Mouse (Mus musculus) gastrocnemius, adult 2 months (tissue): ENCODE data around the gene Sult6b1. TPM values are rescaled to one million over a fixed set of nuclear protein-coding genes. Genes with fewer than 3 reads are reported as not detected.
A peak's percentile ranks its signal among the peaks of the same experiment; 100 is the strongest.

Source experiments
- DNase-seq: peaks from one replicate; pipeline ENCODE4 v3.0.0; 2022
- H3K27ac ChIP-seq: fragments of 200-600 bp; 2 replicates; pipeline ENCODE4 v1.8.1; 2022; ENCODE audit warnings: mild to moderate bottlenecking
- H3K4me3 ChIP-seq: fragments of 200-600 bp; 2 replicates; pipeline ENCODE4 v1.8.1; 2022; ENCODE audit warnings: mild to moderate bottlenecking, moderate library complexity
- CTCF ChIP-seq: fragments of 200-600 bp; IDR thresholded peaks from 2 replicates; pipeline ENCODE4 v1.8.1; 2022; ENCODE audit warnings: antibody characterized with exemption, mild to moderate bottlenecking, moderate library complexity
- intact Hi-C: fragments of 180-260 bp; cut with DNase I; formaldehyde crosslinking; loops from one replicate; pipeline ENCODE4 v1.15.1; 2025
- long read RNA-seq, 2 experiments: library from polyadenylated mRNA; stranded (forward); transcript quantifications; one replicate each; pipeline ENCODE4 v2.0.0; 2021
- total RNA-seq, 2 experiments: library from RNA; stranded (reverse); gene quantifications; 2 replicates each; pipeline ENCODE4 v1.2.3; 2021

The Sult6b1 gene
- total RNA-seq = not detected
- long read RNA-seq, experiment 1 = 0 reads
- long read RNA-seq, experiment 2 = 0 reads

DNA sequence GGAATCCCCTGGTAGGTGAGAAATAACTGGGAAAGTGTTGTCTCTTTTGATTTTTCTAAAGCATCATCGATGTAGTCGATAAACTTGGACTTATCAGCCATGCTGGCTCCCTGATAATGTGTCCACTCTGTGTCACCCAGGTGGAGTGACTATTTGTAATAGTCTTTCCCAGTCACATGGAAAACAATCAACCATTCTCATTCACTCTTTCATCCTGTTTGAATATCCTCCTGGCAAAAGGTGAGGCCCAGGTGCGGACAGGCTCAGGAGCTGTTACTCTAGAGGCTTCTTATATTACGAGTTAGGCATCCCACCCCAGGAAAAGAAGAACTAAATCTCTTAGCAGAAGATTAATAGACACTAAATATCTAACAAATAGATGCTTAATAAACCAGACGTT lies at the start of gene Sult6b1:
Gene Sult6b1, minus strand, starts transcription at position 101 of the 400 bp plus-strand sequence.
- no peak for DNase-seq
- Histone ChIP-seq H3K4me3 (no peak within 1 kb of the TSS), H3K27ac (no peak within 1 kb of the TSS)
- intact Hi-C loops = no loop called here
- no peak for TF ChIP-seq CTCF

DNA sequence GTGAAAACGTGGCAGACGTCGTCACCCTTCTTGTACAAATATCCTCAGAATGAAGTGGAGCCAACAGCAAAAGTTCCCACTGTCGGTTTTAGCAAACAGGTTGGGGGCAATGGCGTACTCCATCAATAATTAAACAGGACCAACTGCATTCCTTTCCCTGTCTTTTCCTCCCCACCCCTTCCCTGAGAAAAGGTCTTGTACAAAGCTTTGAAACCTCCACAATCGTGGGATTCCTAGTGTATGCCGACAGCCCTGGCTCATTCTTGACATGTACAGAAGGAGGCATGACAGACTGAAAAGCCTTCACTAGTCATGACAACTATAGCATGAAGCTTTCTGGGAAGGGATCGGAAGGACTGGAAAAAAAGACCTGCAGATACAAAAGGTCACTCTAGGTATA lies 46.4 kb upstream of the Sult6b1 start:
- Histone ChIP-seq H3K27ac (no peak overlapping the region), H3K4me3 (no peak overlapping the region)
- TF ChIP-seq CTCF = no peak
- intact Hi-C loops = no loop called here
- no peak for DNase-seq

DNA sequence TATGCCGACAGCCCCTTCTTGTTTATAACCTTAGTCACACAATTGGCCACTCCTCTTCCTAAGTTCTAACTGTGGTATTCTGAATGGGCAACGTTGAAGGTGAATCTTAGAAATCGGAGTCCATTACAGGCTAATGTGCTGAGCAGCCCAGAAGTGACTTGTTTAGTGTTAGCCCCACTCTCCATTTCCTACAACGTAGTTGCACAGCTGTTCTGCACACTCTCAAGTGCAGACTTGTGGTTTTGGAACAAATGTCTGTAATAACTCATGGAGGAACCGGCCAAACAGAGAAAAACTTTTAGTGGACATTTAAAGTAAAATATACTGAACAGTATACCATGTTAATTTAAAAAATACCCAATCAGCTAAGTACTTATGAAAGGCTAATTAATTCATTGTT lies 45.3 kb upstream of the Sult6b1 start:
- H3K27ac ChIP-seq = no peak overlapping the region
- no peak overlapping the region for H3K4me3 ChIP-seq
- no peak for DNase-seq
- no peak for TF ChIP-seq CTCF
- intact Hi-C loops = no loop called here

DNA sequence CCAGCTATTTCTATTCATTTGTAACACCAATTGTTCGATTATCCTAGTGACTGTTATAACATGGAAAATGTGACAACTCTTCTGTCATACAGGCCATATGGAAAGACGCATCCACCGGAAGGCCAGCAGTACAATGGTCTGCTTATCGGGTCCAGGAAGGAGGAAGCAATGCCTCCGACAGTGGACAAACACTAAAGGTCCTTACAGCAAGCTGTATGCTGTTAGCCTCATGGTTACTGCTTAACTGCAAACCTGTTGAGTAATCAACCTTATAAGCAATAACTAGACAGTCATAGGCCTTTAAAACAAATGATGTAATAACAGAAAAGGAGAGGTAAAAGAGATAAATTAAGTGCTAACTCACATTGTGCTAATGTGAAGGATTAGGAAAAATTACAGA lies 44.4 kb upstream of the Sult6b1 start:
- Histone ChIP-seq H3K4me3 (no peak overlapping the region), H3K27ac (no peak overlapping the region)
- intact Hi-C loops = no loop called here
- TF ChIP-seq CTCF = no peak
- DNase-seq = no peak

DNA sequence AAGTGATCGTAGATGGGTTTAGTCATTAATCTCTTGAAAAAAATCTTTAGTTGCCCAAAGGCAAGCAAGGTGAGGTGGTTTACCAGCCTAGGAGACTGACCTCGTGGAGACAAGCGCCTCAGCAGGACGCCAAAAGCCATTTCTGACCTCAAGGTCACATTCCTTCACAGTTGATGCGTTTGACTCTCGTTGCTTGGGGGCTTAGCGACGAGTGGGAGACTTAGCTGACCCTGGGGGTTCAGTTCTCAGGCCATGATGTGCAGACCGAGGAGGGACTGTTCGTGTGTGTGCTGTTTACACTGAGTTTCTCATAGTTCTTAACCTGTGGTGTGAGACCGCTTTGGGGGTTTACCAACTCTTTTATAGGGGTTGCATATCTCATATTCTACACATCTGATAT lies 35.8 kb upstream of the Sult6b1 start:
- no peak for DNase-seq
- intact Hi-C loops = no loop called here
- TF ChIP-seq CTCF = no peak
- H3K4me3 ChIP-seq = no peak overlapping the region
- H3K27ac ChIP-seq = no peak overlapping the region

DNA sequence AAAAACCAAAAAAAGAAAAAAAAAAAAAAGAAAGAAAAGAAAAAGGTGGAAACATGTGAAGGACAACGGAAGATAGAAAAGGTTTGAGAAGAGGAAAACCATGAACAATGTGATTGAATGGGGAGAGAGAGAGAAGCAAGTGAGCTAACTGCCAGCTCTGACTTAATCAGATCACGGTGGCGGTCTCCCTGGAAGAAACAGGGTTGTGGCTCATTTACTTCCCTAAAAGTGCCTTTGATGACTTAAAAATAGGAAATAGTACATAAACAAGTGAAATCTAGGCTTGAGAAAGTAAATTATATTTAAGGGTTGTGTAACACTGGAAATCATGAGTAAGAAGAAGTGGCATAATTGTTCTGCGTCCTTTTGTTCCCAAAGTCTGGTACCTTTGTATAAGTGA lies 32.1 kb upstream of the Sult6b1 start:
- DNase-seq = no peak
- H3K4me3 ChIP-seq = no peak overlapping the region
- intact Hi-C loops = loop anchor here (10.0 kb wide), 1 partner anchor 916 kb away; no protein-coding TSS in a partner anchor
- no peak overlapping the region for H3K27ac ChIP-seq
- no peak for TF ChIP-seq CTCF

DNA sequence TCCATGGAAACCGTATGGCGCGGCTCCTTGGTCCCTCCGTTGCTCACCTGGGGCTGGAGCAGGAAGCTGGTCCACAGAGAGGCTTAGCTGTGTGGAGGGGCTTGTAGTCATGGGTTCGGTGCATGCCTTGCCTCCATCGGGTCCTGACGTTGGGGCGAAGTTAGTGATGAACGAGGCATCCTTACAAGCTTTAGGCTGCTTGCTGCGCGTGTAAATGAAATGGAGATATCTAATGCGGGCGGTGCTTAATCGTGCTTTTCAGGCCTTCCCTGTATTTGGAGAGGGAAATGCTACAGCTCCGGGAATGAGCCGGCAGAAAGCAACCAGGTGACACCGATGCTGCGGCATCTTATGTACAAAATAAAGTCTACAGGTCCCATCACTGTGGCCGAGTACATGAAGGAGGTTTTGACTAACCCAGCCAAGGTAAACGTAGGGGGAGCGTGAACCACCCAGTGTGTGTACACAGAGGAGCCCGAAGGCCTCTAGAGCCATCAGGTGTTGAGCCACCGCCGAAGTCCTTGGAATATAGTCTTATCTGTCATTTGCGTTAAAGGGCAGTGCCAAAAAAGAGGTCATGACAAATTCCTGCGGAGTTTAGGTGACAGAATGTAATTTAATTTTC lies 30.5 kb upstream of the Sult6b1 start:
- Histone ChIP-seq H3K27ac (peak overlapping the region; percentile 89), H3K4me3 (peak overlapping the region; percentile 99)
- no peak for TF ChIP-seq CTCF
- DNase-seq = peak; percentile 17
- intact Hi-C loops = loop anchor here (2.0 to 10.0 kb wide), 2 partner anchors 21 to 917 kb away; partner anchors contain the start of gene Cebpzos

DNA sequence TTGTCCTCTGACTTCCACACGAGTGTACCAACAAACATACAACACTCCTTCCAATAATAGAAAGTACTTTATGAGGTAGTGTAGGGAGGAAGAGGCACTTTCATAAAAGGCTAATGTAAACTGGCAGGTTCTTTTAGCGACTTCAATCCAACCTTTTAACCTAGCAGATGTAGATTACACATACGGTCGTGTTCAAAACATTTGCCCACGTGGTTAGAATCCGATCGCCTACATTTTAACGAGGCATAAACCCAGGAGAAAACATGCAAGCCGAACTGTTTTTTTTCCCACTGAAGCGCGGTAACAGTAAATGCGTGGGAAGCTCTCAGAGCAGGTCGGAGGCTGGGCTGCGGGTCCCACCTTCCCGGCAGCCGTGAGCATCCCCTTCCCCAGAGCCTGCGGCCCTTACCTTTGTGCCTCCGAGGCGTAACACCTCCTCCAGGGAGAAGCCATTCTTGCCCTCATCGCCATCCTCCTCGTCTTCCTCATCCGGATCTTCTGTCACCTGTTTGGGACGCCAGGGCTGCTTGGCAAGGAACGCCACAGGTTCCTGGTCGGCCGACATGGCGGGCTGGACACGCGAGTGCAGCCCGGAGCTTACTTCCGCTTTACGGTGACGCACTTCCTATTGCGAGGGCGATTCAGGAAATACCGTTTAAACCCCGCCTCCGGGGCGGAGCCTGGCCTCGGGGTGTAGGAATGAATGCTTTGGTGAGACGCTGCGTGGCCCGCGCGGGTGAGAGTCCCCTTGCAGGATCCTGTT lies 29.9 kb upstream of the Sult6b1 start, which contains the start of the genes Cebpz and Ndufaf7:
Gene Cebpz, minus strand, starts transcription at position 601 of the 763 bp plus-strand sequence.
Gene Ndufaf7, plus strand, starts transcription at position 671 of the 763 bp plus-strand sequence.
- intact Hi-C loops = loop anchor here (2.0 to 10.0 kb wide), 2 partner anchors 20 to 918 kb away; partner anchors contain the start of gene Cebpzos
- peak; percentile 98 for DNase-seq
- Histone ChIP-seq H3K27ac (peak within 1 kb of the TSS; percentile 89), H3K4me3 (peak within 1 kb of the TSS; percentile 99)
- no peak for TF ChIP-seq CTCF

DNA sequence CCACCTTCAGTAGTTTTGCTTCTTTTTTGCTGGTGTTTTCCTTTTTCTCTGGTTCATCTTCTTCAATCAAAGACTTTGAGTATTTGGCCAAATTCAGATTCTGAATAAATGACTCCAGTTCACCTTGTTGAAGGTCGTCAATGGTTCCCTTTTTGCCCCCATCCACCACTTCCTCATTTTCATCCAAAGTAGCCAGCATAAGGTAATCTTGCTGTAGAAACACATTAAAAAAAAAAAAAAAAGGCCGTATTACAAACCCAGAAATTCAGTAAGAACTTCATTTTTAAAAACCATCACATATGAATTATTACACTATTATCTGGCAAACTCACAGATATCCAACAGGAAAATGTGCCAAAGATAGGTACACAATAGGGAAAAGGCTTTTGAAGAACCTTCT lies 29.1 kb upstream of the Sult6b1 start:
- peak overlapping the region; percentile 99 for H3K4me3 ChIP-seq
- intact Hi-C loops = loop anchor here (2.0 to 10.0 kb wide), 2 partner anchors 19 to 919 kb away; partner anchors contain the start of gene Cebpzos
- no peak for TF ChIP-seq CTCF
- no peak for DNase-seq
- H3K27ac ChIP-seq = no peak overlapping the region

DNA sequence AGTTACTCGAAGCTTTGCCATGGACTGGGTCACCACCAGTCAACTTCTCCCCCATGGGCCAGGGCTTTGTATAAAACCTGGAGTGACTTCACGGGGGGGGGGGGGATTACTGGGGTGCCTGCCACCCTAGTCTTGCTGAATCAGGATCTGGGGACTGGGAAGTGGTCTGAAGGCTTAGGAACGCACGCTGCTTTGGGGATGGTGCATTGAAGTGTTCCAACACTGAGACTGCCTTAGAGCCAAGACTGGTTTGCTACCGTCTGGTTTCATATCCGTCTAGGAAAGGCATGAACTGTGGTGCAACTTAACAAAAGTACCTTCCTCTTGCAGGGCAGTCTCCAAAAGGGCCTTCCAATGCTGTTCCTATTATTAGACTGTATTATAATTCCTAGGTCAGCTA lies 10.9 kb upstream of the Sult6b1 start:
- H3K27ac ChIP-seq = no peak overlapping the region
- no peak for TF ChIP-seq CTCF
- DNase-seq = no peak
- H3K4me3 ChIP-seq = peak overlapping the region; percentile 75
- intact Hi-C loops = loop anchor here (2.0 to 5.0 kb wide), 2 partner anchors 19 to 80 kb away; partner anchors contain the start of genes Cebpz, Gpatch11, Heatr5b and Ndufaf7

DNA sequence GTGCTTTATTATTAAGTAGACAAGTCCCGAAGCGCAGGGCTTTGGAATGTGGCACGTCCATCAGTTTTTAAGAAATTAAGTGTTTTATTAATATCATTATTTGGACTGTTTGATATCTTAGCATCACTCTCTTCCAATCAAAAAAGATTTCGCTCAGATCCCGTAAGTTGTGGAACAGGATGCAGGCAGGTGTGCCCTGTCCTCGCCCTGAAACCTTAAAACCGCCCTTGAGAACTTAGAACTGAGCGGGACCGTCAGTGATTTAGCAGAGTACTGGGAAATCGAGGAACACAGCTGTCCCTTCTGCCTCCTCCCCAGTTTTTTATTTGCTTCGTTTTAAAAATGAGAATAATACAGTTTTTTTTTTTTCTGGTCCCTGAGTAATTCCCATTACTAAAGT lies 10.1 kb upstream of the Sult6b1 start:
- Histone ChIP-seq H3K4me3 (peak overlapping the region; percentile 75), H3K27ac (peak overlapping the region; percentile 92)
- DNase-seq = no peak
- TF ChIP-seq CTCF = no peak
- intact Hi-C loops = loop anchor here (2.0 to 5.0 kb wide), 2 partner anchors 20 to 80 kb away; partner anchors contain the start of genes Cebpz, Gpatch11, Heatr5b and Ndufaf7

DNA sequence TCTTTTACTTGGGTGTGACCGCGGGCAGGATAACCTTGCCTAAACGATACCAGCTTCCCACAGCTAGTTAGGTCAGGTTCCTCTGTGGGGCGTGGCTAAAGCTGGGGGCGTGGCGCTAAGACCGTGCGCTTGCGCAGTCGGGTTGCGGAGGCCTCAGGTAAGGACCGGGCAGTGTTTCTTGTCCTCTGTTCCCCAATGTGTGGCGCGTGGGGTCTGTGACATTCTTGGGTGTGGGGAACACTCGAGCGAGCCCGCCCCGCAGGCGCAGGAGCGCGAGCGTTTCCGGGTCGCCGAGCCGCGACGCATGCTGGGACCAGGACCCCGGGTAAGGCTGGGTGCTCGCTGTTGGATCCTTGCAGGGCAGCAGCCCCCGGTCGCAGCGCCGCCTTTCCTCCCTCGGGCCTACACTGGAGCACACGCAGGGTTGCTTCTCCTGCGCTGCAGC lies 9.6 kb upstream of the Sult6b1 start, which contains the start of gene Cebpzos:
Gene Cebpzos, plus strand, starts transcription at position 132 of the 445 bp plus-strand sequence.
- H3K27ac ChIP-seq = peak within 1 kb of the TSS; percentile 92
- peak within 1 kb of the TSS; percentile 75 for H3K4me3 ChIP-seq
- DNase-seq = peak; percentile 86
- intact Hi-C loops = loop anchor here (2.0 to 5.0 kb wide), 2 partner anchors 20 to 79 kb away; partner anchors contain the start of genes Cebpz, Gpatch11, Heatr5b and Ndufaf7
- no peak for TF ChIP-seq CTCF
